ENCODE assay signal across 12 mouse cellular contexts in genomic region chr9:123941316-123941715, GRCm38 (mm10). TPM values are rescaled to one million over a fixed set of nuclear protein-coding genes. Genes with fewer than 3 reads are reported as not detected.
DNase-seq lines count a peak whose midpoint lies in the region; ATAC-seq and TF ChIP-seq lines count a peak whose summit lies in the region.
"Had no signal": no experiment of that assay in that cellular context is flagged by ENCODE, and none has a peak within 500 bp of the region (broad histone marks: within the 10 kb centered on the region; RNA-seq: fewer than 3 reads in every experiment).

No protein-coding gene starts in this region.

- no peak for ATAC-seq in limb, embryonic 13.5 days (ENCODE audit: low FRiP score, low read depth)
- no peak for ATAC-seq in heart, postnatal 0 days (ENCODE audit: insufficient read depth, low read depth)
- no peak for ATAC-seq in forebrain, postnatal 0 days
- ATAC-seq: hindbrain, embryonic 16.5 days; Patski had no signal

- no peak overlapping the region for H3K4me2 ChIP-seq in limb, embryonic 13.5 days (replicated peaks)
- no peak overlapping the region for H3K4me2 ChIP-seq in heart, postnatal 0 days (ENCODE audit: low read depth, low read length)
- H3K4me2 ChIP-seq in forebrain, postnatal 0 days (ENCODE audit: low read depth): no peak overlapping the region
- H3K4me2 ChIP-seq: forebrain, embryonic 12.5 days had no signal

- no peaks in the 10 kb centered on the region for H3K36me3 ChIP-seq in limb, embryonic 13.5 days
- H3K36me3 ChIP-seq in limb, embryonic 10.5 days: no peaks in the 10 kb centered on the region
- H3K36me3 ChIP-seq in heart, postnatal 0 days (replicated peaks; ENCODE audit: control insufficient read depth, insufficient read depth, low read length): no peaks in the 10 kb centered on the region
- no peaks in the 10 kb centered on the region for H3K36me3 ChIP-seq in macrophage (ENCODE audit: inconsistent target)
- no peaks in the 10 kb centered on the region for H3K36me3 ChIP-seq in midbrain, embryonic 10.5 days
- H3K36me3 ChIP-seq in forebrain, postnatal 0 days (ENCODE audit: insufficient read depth): no peaks in the 10 kb centered on the region
- H3K36me3 ChIP-seq: forebrain, embryonic 12.5 days had no signal

- no peaks in the 10 kb centered on the region for H3K9me3 ChIP-seq in limb, embryonic 13.5 days
- no peaks in the 10 kb centered on the region for H3K9me3 ChIP-seq in limb, embryonic 10.5 days (replicated peaks)
- no peaks in the 10 kb centered on the region for H3K9me3 ChIP-seq in heart, postnatal 0 days (replicated peaks; ENCODE audit: control insufficient read depth, low read length)
- no peaks in the 10 kb centered on the region for H3K9me3 ChIP-seq in midbrain, embryonic 10.5 days (replicated peaks)
- no peaks in the 10 kb centered on the region for H3K9me3 ChIP-seq in forebrain, postnatal 0 days (ENCODE audit: low read length)
- H3K9me3 ChIP-seq: forebrain, embryonic 12.5 days had no signal

- WGBS in limb, embryonic 13.5 days: 81% methylated on average over 2 of the region's 2 CpGs
- 88% methylated on average over 2 of the region's 2 CpGs for WGBS in limb, embryonic 10.5 days
- 56% methylated on average over 2 of the region's 2 CpGs for WGBS in heart, postnatal 0 days
- 4% methylated on average over 2 of the region's 2 CpGs for WGBS in macrophage (ENCODE audit: missing documents)
- WGBS in midbrain, embryonic 10.5 days: 90% methylated on average over 2 of the region's 2 CpGs
- 80% methylated on average over 2 of the region's 2 CpGs for WGBS in forebrain, postnatal 0 days

- no peak for TF ChIP-seq CTCF in heart, postnatal 0 days (IDR thresholded peaks at IDR 0.05; ENCODE audit: low read depth)
- no peak for TF ChIP-seq CTCF in forebrain, postnatal 0 days (IDR thresholded peaks at IDR 0.05; ENCODE audit: low read depth)

- peak overlapping the region; percentile 63; the same call in 1 of the 2 replicates for H3K27ac ChIP-seq in limb, embryonic 13.5 days
- H3K27ac ChIP-seq in limb, embryonic 10.5 days: no peak overlapping the region
- peak overlapping the region; percentile 55; the same call in 1 of the 2 replicates for H3K27ac ChIP-seq in heart, postnatal 0 days (ENCODE audit: low read depth)
- peak overlapping the region; percentile 92 for H3K27ac ChIP-seq in macrophage
- H3K27ac ChIP-seq in midbrain, embryonic 10.5 days (replicated peaks): no peak overlapping the region
- H3K27ac ChIP-seq in forebrain, postnatal 0 days (ENCODE audit: low read depth, low read length): no peak overlapping the region
- H3K27ac ChIP-seq: forebrain, embryonic 12.5 days had no signal

- H3K4me1 ChIP-seq in limb, embryonic 13.5 days: no peaks in the 10 kb centered on the region
- no peaks in the 10 kb centered on the region for H3K4me1 ChIP-seq in limb, embryonic 10.5 days
- 0 out of 2 replicates have a peak, but pooled peaks cover 5% of the 10 kb centered on the region for H3K4me1 ChIP-seq in heart, postnatal 0 days (ENCODE audit: control insufficient read depth, insufficient read depth)
- H3K4me1 ChIP-seq in midbrain, embryonic 10.5 days: no peaks in the 10 kb centered on the region
- H3K4me1 ChIP-seq in forebrain, postnatal 0 days (ENCODE audit: insufficient read depth): no peaks in the 10 kb centered on the region
- H3K4me1 ChIP-seq: forebrain, embryonic 12.5 days had no signal

- H3K27me3 ChIP-seq in limb, embryonic 13.5 days: no peaks in the 10 kb centered on the region
- H3K27me3 ChIP-seq in limb, embryonic 10.5 days (ENCODE audit: low read depth, poor library complexity, severe bottlenecking): no peaks in the 10 kb centered on the region
- H3K27me3 ChIP-seq in heart, postnatal 0 days (ENCODE audit: control insufficient read depth, insufficient read depth, low read length): no peaks in the 10 kb centered on the region
- no peaks in the 10 kb centered on the region for H3K27me3 ChIP-seq in midbrain, embryonic 10.5 days (ENCODE audit: low read depth, poor library complexity, severe bottlenecking)
- H3K27me3 ChIP-seq in forebrain, postnatal 0 days (ENCODE audit: insufficient read depth, low read length): no peaks in the 10 kb centered on the region
- H3K27me3 ChIP-seq: forebrain, embryonic 12.5 days had no signal

- H3K9ac ChIP-seq in limb, embryonic 13.5 days: no peak overlapping the region
- H3K9ac ChIP-seq in heart, postnatal 0 days (replicated peaks; ENCODE audit: low read depth, low read length): no peak overlapping the region
- no peak overlapping the region for H3K9ac ChIP-seq in forebrain, postnatal 0 days
- H3K9ac ChIP-seq: forebrain, embryonic 12.5 days had no signal

- DNase-seq in limb, embryonic 10.5 days (ENCODE audit: low spot score): no peak
- peak; percentile 13 for DNase-seq in R1 (ENCODE audit: low read depth, low spot score)
- DNase-seq in heart, postnatal 0 days (ENCODE audit: low spot score): peak; percentile 41
- DNase-seq in midbrain, embryonic 10.5 days (ENCODE audit: low spot score): no peak
- DNase-seq in urinary bladder, adult 18-20 months (ENCODE audit: low spot score in 2 of 2): no peak
- DNase-seq in forebrain, postnatal 0 days: no peak
- DNase-seq: cerebellum, adult 18-20 months had no signal

- no peaks in the 10 kb centered on the region for H3K79me2 ChIP-seq in macrophage (ENCODE audit: inconsistent target)

- no peak for TF ChIP-seq EP300 in heart, postnatal 0 days (IDR thresholded peaks at IDR 0.05; ENCODE audit: low read depth)

- no peak overlapping the region for H3K4me3 ChIP-seq in limb, embryonic 13.5 days
- H3K4me3 ChIP-seq in limb, embryonic 10.5 days: no peak overlapping the region
- H3K4me3 ChIP-seq in heart, postnatal 0 days (ENCODE audit: low read depth, low read length): no peak overlapping the region
- no peak overlapping the region for H3K4me3 ChIP-seq in macrophage (ENCODE audit: inconsistent target)
- H3K4me3 ChIP-seq in midbrain, embryonic 10.5 days: no peak overlapping the region
- H3K4me3 ChIP-seq in forebrain, postnatal 0 days (ENCODE audit: low read depth, low read length): no peak overlapping the region
- H3K4me3 ChIP-seq: forebrain, embryonic 12.5 days had no signal

RNA-seq across cellular contexts. Expression of gene Ccr1, which starts 27.2 kb away (rescaled TPM):
- polyA plus RNA-seq in limb, embryonic 13.5 days (2015; fragmentation: Nextera tagmentation; extraction: Ambion mirVana): 2.2 and 2.6 TPM in 2 replicates
- polyA plus RNA-seq in limb, embryonic 10.5 days (2016; fragmentation: Nextera tagmentation; extraction: Ambion mirVana): 0.38 and 0.61 TPM in 2 replicates
- 1.3 and 2.4 TPM in 2 replicates for total RNA-seq in heart, postnatal 0 days (2014; rRNA removed; ENCODE audit: low replicate concordance)
- 1.9 and 2.4 TPM in 2 replicates for polyA plus RNA-seq in heart, postnatal 0 days (2015; fragmentation: Nextera tagmentation; extraction: Ambion mirVana)
- total RNA-seq in macrophage (2018; cell fraction: chromatin; rRNA removed): 100 to 1,000 TPM in 1 of 26 experiments, 10 to 100 TPM in 15, 1 to 10 TPM in 10; 3.2 to 114 (median 15.1) TPM
- total RNA-seq in macrophage (2018; cell fraction: cytosol; rRNA removed): 100 to 1,000 TPM in 2 of 26 experiments, 10 to 100 TPM in 24; 12.2 to 163 (median 31.0) TPM
- total RNA-seq in macrophage (2018; cell fraction: nucleus; rRNA removed): 100 to 1,000 TPM in 5 of 26 experiments, 10 to 100 TPM in 21; 15.0 to 152 (median 47.8) TPM
- polyA plus RNA-seq in macrophage (2018): 22.8 to 148 TPM (median 64.7 TPM) in 3 replicates
- 0.98 and 1.3 TPM in 2 replicates for polyA plus RNA-seq in midbrain, embryonic 10.5 days (2016; fragmentation: Nextera tagmentation; extraction: Ambion mirVana)
- 0.38 and 1.1 TPM in 2 replicates for total RNA-seq in forebrain, postnatal 0 days (2014; rRNA removed)
- polyA plus RNA-seq in forebrain, postnatal 0 days (2015; fragmentation: Nextera tagmentation; extraction: Ambion mirVana): 0.76 and 0.77 TPM in 2 replicates
- polyA plus RNA-seq: Patski had no signal

RNA-seq across cellular contexts. Expression of gene Ccr1l1, which starts 36.9 kb away (rescaled TPM):
- polyA plus RNA-seq in limb, embryonic 13.5 days (2015; fragmentation: Nextera tagmentation; extraction: Ambion mirVana): not detected in 2 replicates
- polyA plus RNA-seq in limb, embryonic 10.5 days (2016; fragmentation: Nextera tagmentation; extraction: Ambion mirVana): not detected in 2 replicates
- not detected in 2 replicates for total RNA-seq in heart, postnatal 0 days (2014; rRNA removed; ENCODE audit: low replicate concordance)
- not detected in 2 replicates for polyA plus RNA-seq in heart, postnatal 0 days (2015; fragmentation: Nextera tagmentation; extraction: Ambion mirVana)
- 1 to 10 TPM in 20 of 26 experiments, under 1 TPM in 2, not detected in 4; 0.77 to 3.9 (median 1.5) TPM for total RNA-seq in macrophage (2018; cell fraction: chromatin; rRNA removed)
- 1 to 10 TPM in 4 of 26 experiments, under 1 TPM in 22; 0.24 to 1.5 (median 0.67) TPM for total RNA-seq in macrophage (2018; cell fraction: cytosol; rRNA removed)
- total RNA-seq in macrophage (2018; cell fraction: nucleus; rRNA removed): 1 to 10 TPM in 23 of 26 experiments, under 1 TPM in 3; 0.79 to 4.5 (median 2.0) TPM
- 0.27 to 1.4 TPM (median 1.0 TPM) in 3 replicates for polyA plus RNA-seq in macrophage (2018)
- not detected in 2 replicates for polyA plus RNA-seq in midbrain, embryonic 10.5 days (2016; fragmentation: Nextera tagmentation; extraction: Ambion mirVana)
- not detected in 2 replicates for total RNA-seq in forebrain, postnatal 0 days (2014; rRNA removed)
- not detected in 2 replicates for polyA plus RNA-seq in forebrain, postnatal 0 days (2015; fragmentation: Nextera tagmentation; extraction: Ambion mirVana)
- polyA plus RNA-seq: forebrain, embryonic 12.5 days; hindbrain, embryonic 16.5 days; Patski had no signal

Comparison
In these comparisons a context has a peak if more than half of its experiments do, and no peak if none do; other contexts are left out.
1. H3K27ac ChIP-seq: peak in limb, embryonic 13.5 days (single experiment), heart, postnatal 0 days (single experiment) and macrophage (single experiment); none in limb, embryonic 10.5 days (single experiment), midbrain, embryonic 10.5 days (single experiment) and forebrain, postnatal 0 days (single experiment).
2. DNase-seq: peak in R1 (single experiment) and heart, postnatal 0 days (single experiment); none in limb, embryonic 10.5 days (single experiment), midbrain, embryonic 10.5 days (single experiment), urinary bladder, adult 18-20 months (0 of 2) and forebrain, postnatal 0 days (single experiment).